Mouse (Mus musculus) limb, embryonic 12.5 days (tissue): ENCODE measurements around the gene Plcb4. TPM values are rescaled to one million over a fixed set of nuclear protein-coding genes. Genes with fewer than 3 reads are reported as not detected.
"Not testable (repeated sequence)": the region's sequence is repeated elsewhere in the genome, so short reads cannot be mapped to it uniquely, and the experiment has no call there.

ENCODE experiments used
- ATAC-seq: fragments of 200-750 bp; cut with Nextera tagmentation; 2 replicates; pipeline ENCODE4 v1.8.0; 2017; ENCODE audit warnings: low read depth, moderate TSS enrichment; ENCODE audit not compliant: insufficient number of reproducible peaks, insufficient read depth, low FRiP score, low TSS enrichment
- H3K27ac ChIP-seq: fragments of 300-500 bp; sonication (generic); 2 replicates; pipeline ENCODE4 v1.5.1; 2016; ENCODE audit warnings: mild to moderate bottlenecking, moderate library complexity
- H3K27me3 ChIP-seq: fragments of 300-500 bp; sonication (generic); 2 replicates; pipeline ENCODE4 v1.6.1; 2016; ENCODE audit warnings: mild to moderate bottlenecking, moderate library complexity
- H3K36me3 ChIP-seq: fragments of 300-500 bp; sonication (generic); 2 replicates; pipeline ENCODE4 v1.6.1; 2016; ENCODE audit warnings: mild to moderate bottlenecking, moderate library complexity
- H3K4me1 ChIP-seq: fragments of 300-500 bp; sonication (generic); replicated peaks from 2 replicates; pipeline ENCODE4 v1.6.1; 2016
- H3K4me2 ChIP-seq: fragments of 300-500 bp; sonication (generic); 2 replicates; pipeline ENCODE4 v1.6.1; 2016; ENCODE audit warnings: mild to moderate bottlenecking, moderate library complexity
- H3K4me3 ChIP-seq: fragments of 300-500 bp; sonication (generic); replicated peaks from 2 replicates; pipeline ENCODE4 v1.5.1; 2016; ENCODE audit warnings: mild to moderate bottlenecking
- H3K9ac ChIP-seq: fragments of 300-500 bp; sonication (generic); replicated peaks from 2 replicates; pipeline ENCODE4 v1.6.1; 2016; ENCODE audit warnings: mild to moderate bottlenecking, moderate library complexity
- H3K9me3 ChIP-seq: fragments of 300-500 bp; sonication (generic); 2 replicates; pipeline ENCODE4 v1.6.1; 2016; ENCODE audit warnings: mild to moderate bottlenecking, moderate library complexity
- WGBS: fragments of 180-500 bp; shearing (Covaris S2); methylation state at CpG from one replicate; pipeline ENCODE4 v1.1.7; 2016; 5-methylcytosine and 5-hydroxymethylcytosine counted together
- polyA plus RNA-seq: library from polyadenylated mRNA; unstranded; fragments of >200 nt; fragmentation: Nextera tagmentation; extraction: Ambion mirVana; gene quantifications from 2 replicates; pipeline ENCODE4 v1.2.1, GENCODE M21; 2016

Plcb4 gene
- polyA plus RNA-seq, 1 experiment from 2014 or later: 19.7 TPM

DNA sequence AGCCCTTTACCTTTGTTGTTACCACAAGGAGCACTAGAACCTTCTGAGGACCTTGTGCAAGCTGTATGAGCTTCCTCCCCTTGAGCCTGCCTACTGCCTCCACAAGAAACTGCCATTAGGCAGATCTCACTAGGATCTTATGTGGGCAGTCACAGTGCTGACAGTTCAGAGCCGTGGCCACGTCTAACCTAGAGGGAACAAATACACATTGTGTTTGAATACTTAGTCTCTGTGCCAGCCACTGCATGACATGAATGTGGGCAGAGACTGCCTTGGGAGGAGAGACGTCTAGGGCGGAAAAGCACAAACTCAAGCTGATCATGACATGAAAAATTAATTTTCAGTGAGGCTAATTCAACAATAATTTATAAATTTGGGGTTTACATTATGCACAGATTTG is 239.2 kb downstream of the Plcb4 start:
- Histone ChIP-seq H3K36me3 (no peaks in the 10 kb centered on the region), H3K27ac (no peak overlapping the region), H3K27me3 (no peaks in the 10 kb centered on the region), H3K4me2 (no peak overlapping the region), H3K4me3 (no peak overlapping the region), H3K4me1 (no peaks in the 10 kb centered on the region), H3K9me3 (no peaks in the 10 kb centered on the region), H3K9ac (no peak overlapping the region)
- WGBS: 86% methylated on average over 4 of the region's 4 CpGs
- no peak for ATAC-seq

- H3K27me3 ChIP-seq, H3K27ac ChIP-seq, H3K9me3 ChIP-seq, H3K4me3 ChIP-seq, H3K9ac ChIP-seq, H3K4me1 ChIP-seq, ATAC-seq, H3K36me3 ChIP-seq, H3K4me2 ChIP-seq: not testable (repeated sequence)
- 89% methylated on average over 4 of the region's 4 CpGs for WGBS
Observed at GRCm38 (mm10) chr2:135899931-135900330, 241.1 kb downstream of the Plcb4 start.

- ATAC-seq: no peak
- Histone ChIP-seq H3K9me3 (no peaks in the 10 kb centered on the region), H3K4me3 (no peak overlapping the region), H3K27ac (no peak overlapping the region), H3K4me1 (no peaks in the 10 kb centered on the region), H3K36me3 (no peaks in the 10 kb centered on the region), H3K4me2 (no peak overlapping the region), H3K9ac (no peak overlapping the region), H3K27me3 (no peaks in the 10 kb centered on the region)
- 92% methylated on average over 4 of the region's 4 CpGs for WGBS
Observed at GRCm38 (mm10) chr2:135901015-135901414, 242.2 kb downstream of the Plcb4 start.

DNA sequence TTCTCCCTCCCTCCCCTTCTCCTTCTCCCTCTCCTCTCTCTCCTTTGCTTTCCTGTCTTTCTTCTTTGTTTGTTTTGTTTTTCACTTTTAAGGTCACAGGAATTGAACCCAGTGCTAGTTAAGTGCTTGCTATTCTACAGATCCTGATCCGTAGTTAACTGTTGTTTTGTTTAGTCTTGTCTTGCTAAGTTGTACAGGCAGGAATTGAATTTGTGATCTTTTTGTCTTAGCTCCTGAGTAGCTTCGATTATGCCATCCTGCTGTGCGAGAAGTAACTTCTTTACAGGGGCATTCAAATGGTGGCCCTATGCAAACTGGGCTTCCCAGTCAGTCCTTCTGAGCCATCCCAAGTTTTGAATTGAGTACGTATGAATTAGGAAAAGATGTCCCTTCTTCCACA is 245.5 kb downstream of the Plcb4 start:
- WGBS: 73% methylated on average over 4 of the region's 4 CpGs
- H3K9me3 ChIP-seq: no peaks in the 10 kb centered on the region
- H3K4me2 ChIP-seq: no peak overlapping the region
- no peaks in the 10 kb centered on the region for H3K27me3 ChIP-seq
- no peaks in the 10 kb centered on the region for H3K36me3 ChIP-seq
- no peak overlapping the region for H3K4me3 ChIP-seq
- no peak overlapping the region for H3K9ac ChIP-seq
- H3K27ac ChIP-seq: no peak overlapping the region
- ATAC-seq: no peak
- H3K4me1 ChIP-seq: no peaks in the 10 kb centered on the region

- H3K9ac ChIP-seq: no peak overlapping the region
- no peak overlapping the region for H3K4me2 ChIP-seq
- H3K4me1 ChIP-seq: no peaks in the 10 kb centered on the region
- no peak overlapping the region for H3K27ac ChIP-seq
- 91% methylated on average over 4 of the region's 4 CpGs for whole genome bisulfite sequencing
- no peak for ATAC-seq
- no peaks in the 10 kb centered on the region for H3K27me3 ChIP-seq
- no peaks in the 10 kb centered on the region for H3K36me3 ChIP-seq
- no peak overlapping the region for H3K4me3 ChIP-seq
- no peaks in the 10 kb centered on the region for H3K9me3 ChIP-seq
Observed at GRCm38 (mm10) chr2:135904791-135905190, 246.0 kb downstream of the Plcb4 start.

DNA sequence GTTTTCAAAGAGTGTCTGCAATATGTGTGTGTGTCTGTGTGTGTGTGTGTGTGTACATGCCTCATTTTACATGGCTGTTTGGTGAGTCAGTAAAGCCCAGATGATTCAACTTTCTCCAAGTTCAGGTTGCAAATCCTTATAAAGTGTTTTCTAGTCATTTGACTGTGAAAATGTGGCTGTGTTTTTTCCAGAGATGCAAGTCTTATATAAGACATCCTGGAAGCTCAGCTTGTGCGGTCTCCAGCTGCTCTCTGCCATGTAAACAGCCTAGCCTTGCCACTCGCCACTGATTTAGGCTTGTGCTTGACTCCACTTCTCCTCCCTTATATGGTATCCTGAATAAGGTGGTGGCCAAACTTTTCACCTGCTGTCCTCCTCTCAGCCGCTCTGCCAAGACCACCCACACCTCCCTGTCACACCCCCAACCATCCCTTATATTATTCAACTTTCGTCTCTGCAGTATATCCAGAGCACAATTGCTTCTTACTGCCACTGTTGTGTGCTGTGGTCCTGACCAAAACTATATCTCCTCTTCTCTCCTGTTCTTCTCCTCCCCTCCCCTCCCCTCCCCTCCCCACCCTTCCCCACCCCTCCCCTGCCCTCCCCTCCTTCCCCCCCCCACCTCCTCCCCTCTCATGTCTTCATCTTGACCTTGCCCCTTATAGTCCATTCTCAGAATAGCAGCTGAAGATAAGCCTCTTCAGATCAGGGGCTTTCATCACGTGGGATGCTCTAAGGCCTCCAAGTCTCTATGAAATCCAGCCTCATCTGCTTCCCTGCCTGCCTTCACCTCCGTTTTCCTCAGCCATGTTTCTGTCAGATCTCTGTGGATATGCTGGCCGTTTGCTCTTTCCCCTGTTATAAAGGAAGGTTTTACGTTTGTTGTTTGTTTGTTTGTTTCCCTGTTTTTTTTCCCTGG is 255.8 kb downstream of the Plcb4 start:
- no peaks in the 10 kb centered on the region for H3K36me3 ChIP-seq
- no peak overlapping the region for H3K4me2 ChIP-seq
- H3K27ac ChIP-seq: no peak overlapping the region
- H3K4me1 ChIP-seq: peaks cover 11% of the 10 kb centered on the region; the same call in 1 of the 2 replicates
- no peak overlapping the region for H3K9ac ChIP-seq
- ATAC-seq: no peak
- WGBS: 70% methylated on average over 8 of the region's 8 CpGs
- H3K4me3 ChIP-seq: no peak overlapping the region
- no peaks in the 10 kb centered on the region for H3K9me3 ChIP-seq
- H3K27me3 ChIP-seq: no peaks in the 10 kb centered on the region

DNA sequence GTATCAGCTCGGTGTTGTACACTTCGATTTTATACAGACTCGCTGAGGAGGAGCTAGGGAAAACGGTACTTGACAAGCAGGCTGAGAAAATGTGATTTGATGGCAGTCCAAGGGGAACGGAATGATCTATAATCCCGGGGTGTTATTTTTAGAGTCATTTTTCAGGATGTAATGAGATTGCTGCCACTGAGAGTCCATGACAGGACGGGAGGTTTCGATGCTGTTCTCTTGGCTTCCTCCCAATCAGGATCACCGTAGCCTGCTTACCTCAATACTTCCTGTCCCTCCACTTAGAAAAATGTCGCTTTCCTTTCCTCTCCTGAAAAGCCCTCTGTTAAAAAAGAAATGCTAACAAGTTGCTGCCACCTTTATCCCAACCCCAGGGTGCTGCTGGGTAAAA is 257.1 kb downstream of the Plcb4 start:
- WGBS: 75% methylated on average over 10 of the region's 10 CpGs

DNA sequence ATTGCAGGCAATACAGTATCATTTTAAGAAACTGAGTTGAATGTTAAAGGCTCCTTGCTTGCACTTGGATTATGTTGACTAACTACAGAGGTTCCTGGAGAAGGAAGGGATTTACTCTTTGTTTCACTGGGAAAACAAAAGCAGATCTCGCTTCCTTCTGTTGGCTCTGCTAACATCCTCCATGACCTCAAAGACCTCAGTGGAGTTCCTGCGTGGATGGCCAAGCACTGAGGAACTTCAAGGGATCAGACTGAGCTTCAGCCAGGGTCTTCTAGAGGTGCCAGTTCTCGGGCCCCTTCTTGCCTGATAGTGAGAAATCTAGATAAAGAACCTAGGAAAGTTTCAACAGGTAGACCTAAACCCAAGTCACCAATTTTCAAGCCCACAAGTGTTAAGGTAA is 258.2 kb downstream of the Plcb4 start:
- no peak overlapping the region for H3K4me3 ChIP-seq
- no peak overlapping the region for H3K9ac ChIP-seq
- H3K27me3 ChIP-seq: no peaks in the 10 kb centered on the region
- no peaks in the 10 kb centered on the region for H3K9me3 ChIP-seq
- H3K4me2 ChIP-seq: no peak overlapping the region
- no peak for ATAC-seq
- H3K27ac ChIP-seq: no peak overlapping the region
- no peaks in the 10 kb centered on the region for H3K36me3 ChIP-seq
- peaks cover 11% of the 10 kb centered on the region; the same call in 1 of the 2 replicates for H3K4me1 ChIP-seq
- WGBS: 88% methylated on average over 3 of the region's 3 CpGs

More for the DNA sequence above, 257.1 kb downstream of the Plcb4 start:
- Histone ChIP-seq H3K27ac (no peak overlapping the region), H3K4me2 (no peak overlapping the region), H3K36me3 (no peaks in the 10 kb centered on the region), H3K9me3 (no peaks in the 10 kb centered on the region), H3K27me3 (no peaks in the 10 kb centered on the region), H3K4me3 (no peak overlapping the region), H3K9ac (no peak overlapping the region), H3K4me1 (peaks cover 11% of the 10 kb centered on the region; the same call in 1 of the 2 replicates)
- ATAC-seq: no peak

GRCm38 (mm10) chr2:135918116-135918515 is 259.3 kb downstream of the Plcb4 start:
- H3K36me3 ChIP-seq: no peaks in the 10 kb centered on the region
- H3K27me3 ChIP-seq: no peaks in the 10 kb centered on the region
- no peaks in the 10 kb centered on the region for H3K9me3 ChIP-seq
- no peak for ATAC-seq
- 74% methylated on average over 5 of the region's 5 CpGs for WGBS
- no peak overlapping the region for H3K9ac ChIP-seq
- H3K4me2 ChIP-seq: no peak overlapping the region
- H3K4me3 ChIP-seq: no peak overlapping the region
- peaks cover 11% of the 10 kb centered on the region; the same call in 1 of the 2 replicates for H3K4me1 ChIP-seq
- no peak overlapping the region for H3K27ac ChIP-seq

GRCm38 (mm10) chr2:135919641-135920040 is 260.8 kb downstream of the Plcb4 start:
- Histone ChIP-seq H3K36me3 (no peaks in the 10 kb centered on the region), H3K4me3 (no peak overlapping the region), H3K9ac (no peak overlapping the region), H3K27me3 (no peaks in the 10 kb centered on the region), H3K4me2 (no peak overlapping the region), H3K27ac (no peak overlapping the region), H3K9me3 (no peaks in the 10 kb centered on the region), H3K4me1 (peaks cover 11% of the 10 kb centered on the region; the same call in 1 of the 2 replicates)
- no peak for ATAC-seq
- WGBS: 80% methylated on average over 6 of the region's 6 CpGs

DNA sequence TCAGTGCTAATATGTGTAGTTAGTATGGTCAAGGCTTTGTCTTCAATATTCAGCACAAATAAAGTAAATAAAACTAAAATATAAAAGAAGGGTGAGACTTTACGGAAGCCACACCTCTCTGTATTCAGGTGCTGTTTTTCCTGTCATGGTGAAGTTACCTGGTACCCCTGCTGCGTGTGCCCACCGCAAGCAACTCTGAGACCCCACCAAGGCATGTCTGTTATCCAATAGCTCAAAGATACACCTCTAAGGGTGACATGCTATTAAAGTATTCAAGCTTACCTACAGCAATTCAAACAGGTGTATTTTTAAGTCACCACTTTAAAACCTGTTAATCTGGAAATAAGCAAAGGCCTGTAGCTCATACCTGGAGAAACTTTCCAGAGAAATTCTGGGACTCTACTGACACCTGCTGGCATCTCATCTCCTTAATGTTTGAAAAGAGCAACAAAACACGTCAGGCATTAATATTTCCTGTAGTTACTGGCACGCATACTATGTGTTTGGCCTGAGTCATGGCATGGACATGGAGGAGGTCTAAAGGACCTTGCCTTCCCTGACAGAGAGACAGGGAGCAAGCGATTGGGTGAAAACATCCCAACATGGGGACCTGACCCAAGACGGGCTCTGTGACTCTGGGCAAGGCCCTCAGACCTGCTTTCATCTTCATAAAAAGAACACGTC is 268.0 kb downstream of the Plcb4 start:
- H3K9ac ChIP-seq: no peak overlapping the region
- no peak overlapping the region for H3K4me2 ChIP-seq
- H3K4me3 ChIP-seq: no peak overlapping the region
- H3K27me3 ChIP-seq: no peaks in the 10 kb centered on the region
- no peak overlapping the region for H3K27ac ChIP-seq
- WGBS: 75% methylated on average over 8 of the region's 8 CpGs
- H3K9me3 ChIP-seq: no peaks in the 10 kb centered on the region
- H3K4me1 ChIP-seq: peaks cover 7% of the 10 kb centered on the region
- ATAC-seq: no peak
- H3K36me3 ChIP-seq: no peaks in the 10 kb centered on the region
